Mouse (Mus musculus) bone marrow, adult 2 months (tissue): ENCODE measurements around the gene Esrrb. TPM values are rescaled to one million over a fixed set of nuclear protein-coding genes. Genes with fewer than 3 reads are reported as not detected.

ENCODE experiments used
- H3K27ac ChIP-seq: fragments of 200-500 bp; 2 replicates; pipeline ENCODE4 v1.5.1; 2012; ENCODE audit warnings: low read depth, mild to moderate bottlenecking, control low read depth, inconsistent platforms, low read length; ENCODE audit not compliant: control insufficient read depth, poor library complexity, insufficient read depth
- H3K4me1 ChIP-seq: fragments of 200-500 bp; 2 replicates; pipeline ENCODE4 v1.6.1; 2011; ENCODE audit warnings: low read length; ENCODE audit not compliant: control insufficient read depth, insufficient read depth
- H3K4me3 ChIP-seq: fragments of 200-500 bp; replicated peaks from 2 replicates; pipeline ENCODE3; 2011; ENCODE audit warnings: mild to moderate bottlenecking, low read depth, low read length, control low read depth; ENCODE audit not compliant: control insufficient read depth
- CTCF ChIP-seq: fragments of 200-500 bp; IDR thresholded peaks from 2 replicates; pipeline ENCODE4 v1.5.1; 2011; ENCODE audit warnings: low read length, control low read depth; ENCODE audit not compliant: control insufficient read depth, insufficient read depth
- POLR2A ChIP-seq: fragments of 200-500 bp; IDR thresholded peaks from 2 replicates; pipeline ENCODE4 v1.6.1; 2011; ENCODE audit warnings: low read depth, mild to moderate bottlenecking, control low read depth, low read length, borderline replicate concordance; ENCODE audit not compliant: control insufficient read depth
- WGBS: fragments of 180-500 bp; shearing (Covaris S2); methylation state at CpG from one replicate; pipeline ENCODE4 v1.1.7; 2018; 5-methylcytosine and 5-hydroxymethylcytosine counted together
- polyA plus RNA-seq: library from polyadenylated mRNA; stranded (reverse); fragments of >200 nt; gene quantifications from 2 replicates; pipeline ENCODE4 v1.2.4, GENCODE M21; 2011; ENCODE audit warnings: low replicate concordance; ENCODE audit not compliant: missing spikeins, insufficient read depth, insufficient read length

Gene Esrrb
- polyA plus RNA-seq, 1 experiment, result 12.8 TPM

GRCm38 (mm10) chr12:86383803-86384202, 22.9 kb downstream of the Esrrb start:
- Histone ChIP-seq H3K27ac (no peak overlapping the region), H3K4me1 (no peaks in the 10 kb centered on the region), H3K4me3 (no peak overlapping the region)
- TF ChIP-seq CTCF (no peak), POLR2A (no peak)
- WGBS, result 43% methylated on average over 6 of the region's 6 CpGs

- no peak for TF ChIP-seq CTCF
- Histone ChIP-seq H3K27ac (no peak overlapping the region), H3K4me3 (no peak overlapping the region), H3K4me1 (no peaks in the 10 kb centered on the region)
- WGBS, result 80% methylated on average over 10 of the region's 10 CpGs
These were observed 26.9 kb downstream of the Esrrb start for GRCm38 (mm10) chr12:86387671-86388270.

DNA sequence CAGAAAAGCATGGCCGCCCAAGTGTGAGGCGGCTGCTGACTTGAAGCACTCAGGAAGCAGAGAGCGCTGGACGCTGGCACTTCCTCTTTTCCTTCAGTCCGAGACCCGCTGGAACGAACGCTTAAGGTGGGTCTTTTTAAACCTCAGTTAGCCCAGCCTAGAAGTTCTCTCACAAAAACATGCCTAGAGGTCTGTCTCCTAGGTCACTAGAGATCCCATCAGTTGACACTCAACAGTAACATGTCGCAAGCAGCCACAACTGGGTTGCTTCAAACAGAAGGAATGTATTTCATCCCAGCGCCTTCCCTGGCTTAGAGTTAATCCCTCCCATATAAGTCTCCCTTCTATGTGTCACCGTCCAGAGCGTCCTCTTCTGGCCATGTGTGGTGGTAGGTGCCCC, 33.9 kb downstream of the Esrrb start:
- 78% methylated on average over 12 of the region's 12 CpGs for WGBS
- Histone ChIP-seq H3K4me1 (no peaks in the 10 kb centered on the region), H3K27ac (no peak overlapping the region), H3K4me3 (no peak overlapping the region)
- TF ChIP-seq CTCF (no peak), POLR2A (no peak)

DNA sequence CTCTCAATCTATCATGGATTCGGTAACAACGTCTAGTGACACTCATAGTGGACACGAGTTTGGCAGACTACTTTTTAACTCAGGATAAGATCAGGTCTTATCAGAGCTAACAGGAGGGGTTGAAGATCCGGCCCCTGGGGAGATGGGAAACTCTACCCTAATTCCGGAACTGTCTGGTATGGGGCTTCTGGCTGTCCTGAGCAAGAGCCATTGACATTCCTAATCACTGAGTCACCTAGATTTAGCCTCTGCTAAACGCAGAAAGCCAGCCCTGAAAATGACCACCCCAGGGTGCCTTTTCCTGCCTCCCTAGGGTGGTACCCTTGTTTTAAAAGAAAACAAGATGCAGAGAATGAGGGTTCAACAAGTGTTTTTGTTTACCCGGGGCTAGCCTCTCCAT, 34.4 kb downstream of the Esrrb start:
- TF ChIP-seq POLR2A, result no peak
- TF ChIP-seq CTCF, result no peak

GRCm38 (mm10) chr12:86398762-86399161, 37.8 kb downstream of the Esrrb start:
- Histone ChIP-seq H3K27ac (no peak overlapping the region), H3K4me1 (no peaks in the 10 kb centered on the region), H3K4me3 (no peak overlapping the region)
- no peak for TF ChIP-seq CTCF
- no peak for TF ChIP-seq POLR2A
- WGBS, result 14% methylated on average over 8 of the region's 8 CpGs

More for the DNA sequence above, 34.4 kb downstream of the Esrrb start:
- 63% methylated on average over 7 of the region's 7 CpGs for WGBS
- Histone ChIP-seq H3K27ac (no peak overlapping the region), H3K4me3 (no peak overlapping the region), H3K4me1 (no peaks in the 10 kb centered on the region)

DNA sequence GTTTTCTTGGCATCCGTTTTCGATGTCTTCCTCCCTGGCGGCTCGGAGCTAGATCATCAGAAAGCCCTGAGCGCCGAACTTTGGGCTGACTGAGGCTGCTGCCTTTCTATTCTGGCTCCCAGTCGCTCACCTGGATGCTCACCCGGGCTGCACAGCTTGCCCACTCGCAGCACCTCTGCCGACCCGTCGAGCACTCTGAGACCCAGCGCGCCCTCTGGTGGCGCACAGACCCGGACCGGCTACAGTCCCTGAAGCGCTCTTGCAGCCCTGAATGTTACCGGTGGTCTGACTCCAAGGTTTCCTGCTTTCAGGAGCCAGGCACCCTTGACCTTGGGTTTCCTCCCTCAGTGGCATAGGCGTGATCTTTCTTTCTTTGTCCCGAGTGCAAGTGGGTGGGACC, 41.8 kb downstream of the Esrrb start:
- Histone ChIP-seq H3K4me3 (no peak overlapping the region), H3K27ac (no peak overlapping the region), H3K4me1 (no peaks in the 10 kb centered on the region)
- peak; percentile 71 for TF ChIP-seq CTCF
- TF ChIP-seq POLR2A, result no peak
- 6% methylated on average over 21 of the region's 21 CpGs for WGBS

DNA sequence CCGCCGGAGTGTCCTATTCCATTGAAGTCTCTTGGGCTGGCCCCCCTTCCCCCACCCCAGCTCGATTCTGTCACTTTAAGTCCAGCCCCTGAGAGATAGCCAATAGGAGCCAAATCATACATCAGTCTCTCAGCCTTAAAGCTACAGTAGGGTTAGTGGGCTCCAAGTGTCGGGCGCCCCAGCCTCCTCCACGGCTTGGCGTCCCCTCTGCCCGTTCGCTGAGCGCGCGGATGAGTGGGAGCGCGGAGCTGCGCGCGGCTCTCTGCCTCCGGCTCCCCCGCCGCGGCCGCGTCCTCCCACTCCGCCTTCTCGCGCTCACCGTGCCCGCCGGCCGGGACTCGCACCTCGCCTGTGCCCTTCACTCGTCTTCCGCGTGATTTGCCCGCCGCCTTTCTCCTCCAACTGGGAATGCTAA, 60.6 kb downstream of the Esrrb start:
- 1% methylated on average over 37 of the region's 37 CpGs for WGBS
- H3K27ac ChIP-seq, result no peak overlapping the region
- H3K4me3 ChIP-seq, result no peak overlapping the region
- H3K4me1 ChIP-seq, result no peaks in the 10 kb centered on the region
- no peak for TF ChIP-seq CTCF
- TF ChIP-seq POLR2A, result no peak

GRCm38 (mm10) chr12:86422166-86422910, 61.4 kb downstream of the Esrrb start:
- H3K27ac ChIP-seq, result no peak overlapping the region
- no peak for TF ChIP-seq CTCF
- TF ChIP-seq POLR2A, result no peak
- no peaks in the 10 kb centered on the region for H3K4me1 ChIP-seq
- no peak overlapping the region for H3K4me3 ChIP-seq
- WGBS, result 5% methylated on average over 59 of the region's 59 CpGs
